Comparison of ENCODE assay signal across 9 mouse cellular contexts in genomic region chr7:44374756-44375155, GRCm38 (mm10). TPM values are rescaled to one million over a fixed set of nuclear protein-coding genes. Genes with fewer than 3 reads are reported as not detected.
A peak's percentile ranks its signal among the peaks of the same experiment; 100 is the strongest.
DNase-seq lines count a peak whose midpoint lies in the region; ATAC-seq and TF ChIP-seq lines count a peak whose summit lies in the region.
"Had no signal": no experiment of that assay in that cellular context is flagged by ENCODE, and none has a peak within 500 bp of the region (broad histone marks: within the 10 kb centered on the region; RNA-seq: fewer than 3 reads in every experiment).

No protein-coding gene starts in this region.

- H3K9me3 ChIP-seq in hindbrain, embryonic 15.5 days = no peaks in the 10 kb centered on the region

- intact Hi-C loops in left cerebral cortex, adult 2 months (cut with DNase I) = loop anchor here (5.0 kb wide), 1 partner anchor 178 kb away; the partner anchor contains the start of gene Nr1h2
- intact Hi-C loops in left cerebral cortex, postnatal 36 days (cut with DNase I) = loop anchor here (5.0 kb wide), 1 partner anchor 93 kb away; the partner anchor contains the start of genes Aspdh and Josd2
- intact Hi-C loops in left cerebral cortex, postnatal 10 days (cut with DNase I) = loop anchor here (5.0 to 10.0 kb wide), 2 partner anchors 103 to 180 kb away; partner anchors contain the start of gene Nr1h2

- H3K36me3 ChIP-seq in hindbrain, embryonic 15.5 days = no peaks in the 10 kb centered on the region

- no peak for TF ChIP-seq CTCF in left cerebral cortex, adult 2 months (IDR thresholded peaks at IDR 0.05)

- H3K4me1 ChIP-seq in hindbrain, embryonic 15.5 days (replicated peaks) = peaks cover 14% of the 10 kb centered on the region

- ATAC-seq in hindbrain, embryonic 15.5 days (ENCODE audit: low FRiP score, low read depth) = peak; percentile 25; the same call in 1 of the 2 replicates

- DNase-seq in left cerebral cortex, adult 2 months (ENCODE audit: extremely low spot score in 1 of 2, low spot score in 2 of 2) = no peak
- no peak for DNase-seq in left cerebral cortex, postnatal 36 days (ENCODE audit: low spot score in 2 of 2)
- DNase-seq in embryo, embryonic 10.5 days (ENCODE audit: low spot score) = peak; percentile 75
- DNase-seq in neural tube, embryonic 10.5 days (ENCODE audit: extremely low spot score, low spot score) = peak; percentile 55
- no peak for DNase-seq in frontal cortex, postnatal 14 days (ENCODE audit: low spot score in 2 of 2)
- no peak for DNase-seq in gastrocnemius, postnatal 25 days
- no peak for DNase-seq in left cerebral cortex, postnatal 10 days (ENCODE audit: extremely low spot score in 1 of 2, low spot score in 2 of 2)

- H3K9ac ChIP-seq in hindbrain, embryonic 15.5 days = peak overlapping the region; percentile 53

- H3K27ac ChIP-seq in left cerebral cortex, adult 2 months = peak overlapping the region; percentile 90
- peak overlapping the region; percentile 79 for H3K27ac ChIP-seq in hindbrain, embryonic 15.5 days (replicated peaks)

- peak overlapping the region; percentile 66 for H3K4me3 ChIP-seq in left cerebral cortex, adult 2 months
- H3K4me3 ChIP-seq in hindbrain, embryonic 15.5 days = peak overlapping the region; percentile 52

- 1% methylated on average over 5 of the region's 5 CpGs for WGBS in hindbrain, embryonic 15.5 days

- peak overlapping the region; percentile 82 for H3K4me2 ChIP-seq in hindbrain, embryonic 15.5 days

- no peaks in the 10 kb centered on the region for H3K27me3 ChIP-seq in hindbrain, embryonic 15.5 days

RNA-seq across cellular contexts. Expression of gene Syt3, which starts 9.1 kb away (rescaled TPM):
- 10 to 100 TPM; 59.5 to 63.7 TPM for total RNA-seq in left cerebral cortex, adult 2 months (2021)
- total RNA-seq in left cerebral cortex, postnatal 36 days (2021) = 10 to 100 TPM; 58.3 to 70.5 TPM
- polyA plus RNA-seq in hindbrain, embryonic 15.5 days (2015; fragmentation: Nextera tagmentation; extraction: Ambion mirVana) = 58.9 and 68.8 TPM in 2 replicates
- 1 to 10 TPM; 1.1 to 1.8 TPM for total RNA-seq in gastrocnemius, postnatal 25 days (2021)
- 10 to 100 TPM; 77.1 to 78.3 TPM for total RNA-seq in left cerebral cortex, postnatal 10 days (2021)

RNA-seq across cellular contexts. Expression of gene 1700008O03Rik, which starts 10.9 kb away (rescaled TPM):
- 1 to 10 TPM; 1.5 to 2.7 TPM for total RNA-seq in left cerebral cortex, adult 2 months (2021)
- 1 to 10 TPM; 2.0 to 2.1 TPM for total RNA-seq in left cerebral cortex, postnatal 36 days (2021)
- 2.8 and 2.9 TPM in 2 replicates for polyA plus RNA-seq in hindbrain, embryonic 15.5 days (2015; fragmentation: Nextera tagmentation; extraction: Ambion mirVana)
- total RNA-seq in gastrocnemius, postnatal 25 days (2021) = not detected
- 1 to 10 TPM; 2.1 to 2.9 TPM for total RNA-seq in left cerebral cortex, postnatal 10 days (2021)

RNA-seq across cellular contexts. Expression of gene Lrrc4b, which starts 54.1 kb away (rescaled TPM):
- total RNA-seq in left cerebral cortex, adult 2 months (2021) = 100 to 1,000 TPM; 278 to 294 TPM
- 100 to 1,000 TPM; 282 to 313 TPM for total RNA-seq in left cerebral cortex, postnatal 36 days (2021)
- polyA plus RNA-seq in hindbrain, embryonic 15.5 days (2015; fragmentation: Nextera tagmentation; extraction: Ambion mirVana) = 16.7 and 16.9 TPM in 2 replicates
- total RNA-seq in gastrocnemius, postnatal 25 days (2021) = under 1 TPM; 0.24 to 0.43 TPM
- total RNA-seq in left cerebral cortex, postnatal 10 days (2021) = 100 to 1,000 TPM; 311 to 323 TPM
- total RNA-seq: common myeloid progenitor, adult 5-6 weeks had no signal

Comparison
In these comparisons a context has a peak if more than half of its experiments do, and no peak if none do; other contexts are left out.
1. DNase-seq: peak in embryo, embryonic 10.5 days (single experiment) and neural tube, embryonic 10.5 days (single experiment); none in left cerebral cortex, adult 2 months (0 of 2), left cerebral cortex, postnatal 36 days (0 of 2), frontal cortex, postnatal 14 days (0 of 2), gastrocnemius, postnatal 25 days (single experiment) and left cerebral cortex, postnatal 10 days (0 of 2).
2. RNA of gene Syt3, which starts 9.1 kb away (total RNA-seq): 77.1 to 78.3 TPM in left cerebral cortex, postnatal 10 days, 58.3 to 70.5 TPM in left cerebral cortex, postnatal 36 days and 59.5 to 63.7 TPM in left cerebral cortex, adult 2 months; 1.1 to 1.8 TPM in gastrocnemius, postnatal 25 days; every median in the first group is over 10 times any median in the second.
3. RNA of gene Lrrc4b, which starts 54.1 kb away (total RNA-seq): 311 to 323 TPM in left cerebral cortex, postnatal 10 days, 282 to 313 TPM in left cerebral cortex, postnatal 36 days and 278 to 294 TPM in left cerebral cortex, adult 2 months; 0.24 to 0.43 TPM in gastrocnemius, postnatal 25 days; every median in the first group is over 100 times any median in the second.